Mouse (Mus musculus): ENCODE results near the gene Hpd. TPM values are rescaled to one million over a fixed set of nuclear protein-coding genes. Genes with fewer than 3 reads are reported as not detected.
A peak's percentile ranks its signal among the peaks of the same experiment; 100 is the strongest.

Gene Hpd
- polyA plus RNA-seq (2015; fragmentation: Nextera tagmentation; extraction: Ambion mirVana), result 638 and 713 TPM in 2 replicates

- DNase-seq (peak; percentile 71), ATAC-seq (peak; percentile 53)
- Histone ChIP-seq H3K36me3 (replicated peaks; ENCODE audit: insufficient read depth, low read length) (peaks cover 8% of the 10 kb centered on the region), H3K27ac (ENCODE audit: low read depth) (peak within 1 kb of the TSS; percentile 92), H3K27me3 (ENCODE audit: insufficient read depth, low read length) (no peaks in the 10 kb centered on the region), H3K4me3 (ENCODE audit: low read depth, low read length) (peak within 1 kb of the TSS; percentile 32), H3K9me3 (ENCODE audit: low read length) (no peaks in the 10 kb centered on the region), H3K4me2 (ENCODE audit: low read depth, low read length) (peak within 1 kb of the TSS; percentile 59), H3K4me1 (ENCODE audit: insufficient read depth) (peaks cover 6% of the 10 kb centered on the region), H3K9ac (replicated peaks) (peak within 1 kb of the TSS; percentile 63)
- TF ChIP-seq CTCF (IDR thresholded peaks at IDR 0.05; ENCODE audit: low read depth), result no peak
- WGBS (ENCODE audit: insufficient replicate concordance), result 67% methylated on average over 10 of the region's 10 CpGs
Measured at GRCm38 (mm10) chr5:123182651-123183050, at the start of gene Hpd. Hpd (minus strand) TSS chr5:123182727.

DNA sequence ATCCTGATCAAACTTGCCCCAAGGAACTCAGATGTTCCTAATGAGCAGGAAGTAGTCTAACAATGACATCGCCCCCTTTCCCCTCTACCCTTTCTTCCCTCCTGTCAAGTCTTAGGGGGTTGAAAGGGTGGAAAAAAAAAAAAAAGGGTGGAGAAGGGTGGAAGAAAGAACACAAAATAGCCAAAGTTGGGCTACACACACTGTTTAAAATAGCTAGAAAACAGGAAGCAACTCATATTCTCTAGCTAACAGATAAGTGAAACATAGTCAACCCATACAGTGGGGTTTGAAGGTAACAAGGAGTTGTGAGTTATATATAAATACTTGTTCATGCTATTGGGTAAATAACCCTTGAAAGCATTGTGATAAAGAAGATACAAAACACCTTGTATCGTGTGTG lies 49.7 kb upstream of the Hpd start:
- no peak overlapping the region for H3K4me3 ChIP-seq (ENCODE audit: low read depth, low read length)
- peaks cover 14% of the 10 kb centered on the region for H3K4me1 ChIP-seq (ENCODE audit: insufficient read depth)
- H3K36me3 ChIP-seq (replicated peaks; ENCODE audit: insufficient read depth, low read length), result peaks cover 32% of the 10 kb centered on the region
- H3K27ac ChIP-seq (ENCODE audit: low read depth), result no peak overlapping the region
- H3K27me3 ChIP-seq (ENCODE audit: insufficient read depth, low read length), result no peaks in the 10 kb centered on the region
- no peak overlapping the region for H3K4me2 ChIP-seq (ENCODE audit: low read depth, low read length)
- no peaks in the 10 kb centered on the region for H3K9me3 ChIP-seq (ENCODE audit: low read length)
- 65% methylated on average over 2 of the region's 2 CpGs for WGBS (ENCODE audit: insufficient replicate concordance)
- H3K9ac ChIP-seq (replicated peaks), result no peak overlapping the region
- no peak for ATAC-seq
- no peak for DNase-seq
- TF ChIP-seq CTCF (IDR thresholded peaks at IDR 0.05; ENCODE audit: low read depth) (no peak), EP300 (IDR thresholded peaks at IDR 0.05; ENCODE audit: low read depth) (no peak)

DNA sequence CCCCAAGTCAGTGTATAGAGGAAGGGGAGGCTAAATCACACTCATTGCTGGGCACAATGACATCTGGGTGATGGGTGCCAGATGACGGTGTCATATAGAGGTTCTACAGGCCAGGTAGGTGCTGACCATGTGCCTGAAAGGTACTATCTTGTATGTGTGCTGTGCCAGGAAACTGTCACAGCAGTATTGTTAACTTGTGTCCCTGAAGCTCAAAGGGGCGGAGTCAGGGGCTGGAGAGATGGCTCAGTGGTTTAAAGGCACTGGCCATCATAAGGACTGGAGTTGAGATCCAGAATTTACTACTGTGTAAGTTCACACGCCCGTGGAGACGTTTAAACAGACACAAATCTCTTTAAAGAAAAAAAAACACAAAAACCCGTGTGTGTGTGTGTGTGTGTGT lies 46.8 kb upstream of the Hpd start:
- peak overlapping the region; percentile 90 for H3K4me3 ChIP-seq (ENCODE audit: low read depth, low read length)
- peak overlapping the region; percentile 86 for H3K27ac ChIP-seq (ENCODE audit: low read depth)
- no peaks in the 10 kb centered on the region for H3K27me3 ChIP-seq (ENCODE audit: insufficient read depth, low read length)
- H3K4me2 ChIP-seq (ENCODE audit: low read depth, low read length), result peak overlapping the region; percentile 85
- TF ChIP-seq CTCF (IDR thresholded peaks at IDR 0.05; ENCODE audit: low read depth) (no peak), EP300 (IDR thresholded peaks at IDR 0.05; ENCODE audit: low read depth) (no peak)
- DNase-seq, result peak; percentile 58
- peak overlapping the region; percentile 95 for H3K9ac ChIP-seq (replicated peaks)
- peaks cover 8% of the 10 kb centered on the region; the same call in 1 of the 2 replicates for H3K36me3 ChIP-seq (replicated peaks; ENCODE audit: insufficient read depth, low read length)
- H3K9me3 ChIP-seq (ENCODE audit: low read length), result no peaks in the 10 kb centered on the region
- H3K4me1 ChIP-seq (ENCODE audit: insufficient read depth), result peaks cover 19% of the 10 kb centered on the region
- ATAC-seq, result 0 out of 2 replicates have a peak, but pooled peaks have one; percentile 20
- WGBS (ENCODE audit: insufficient replicate concordance), result 75% methylated on average over 6 of the region's 6 CpGs

DNA sequence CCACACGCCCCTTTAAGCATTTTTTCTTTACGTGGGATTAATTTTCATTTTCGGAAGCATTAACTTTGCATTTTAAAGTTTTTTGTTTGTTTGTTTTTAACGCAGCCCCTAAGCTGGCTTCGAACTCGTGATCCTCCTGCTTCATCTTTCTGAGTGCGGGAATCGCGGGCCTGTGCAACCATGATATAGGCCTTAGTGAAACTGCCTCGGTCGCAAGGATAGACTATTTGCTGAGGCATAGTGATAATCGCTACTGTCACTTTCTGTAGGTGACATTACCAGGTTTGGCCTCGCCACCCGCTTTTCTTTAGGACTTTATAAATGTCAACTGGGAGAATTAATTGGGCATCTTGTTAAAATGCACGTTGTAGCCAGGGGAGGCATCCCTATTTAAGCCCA lies 46.0 kb upstream of the Hpd start:
- H3K4me3 ChIP-seq (ENCODE audit: low read depth, low read length), result peak overlapping the region; percentile 90
- peaks cover 21% of the 10 kb centered on the region for H3K4me1 ChIP-seq (ENCODE audit: insufficient read depth)
- ATAC-seq (no peak), DNase-seq (no peak)
- H3K9me3 ChIP-seq (ENCODE audit: low read length), result no peaks in the 10 kb centered on the region
- H3K27me3 ChIP-seq (ENCODE audit: insufficient read depth, low read length), result no peaks in the 10 kb centered on the region
- H3K9ac ChIP-seq (replicated peaks), result peak overlapping the region; percentile 95
- H3K27ac ChIP-seq (ENCODE audit: low read depth), result peak overlapping the region; percentile 86
- H3K36me3 ChIP-seq (replicated peaks; ENCODE audit: insufficient read depth, low read length), result peaks cover 5% of the 10 kb centered on the region; the same call in 1 of the 2 replicates
- TF ChIP-seq CTCF (IDR thresholded peaks at IDR 0.05; ENCODE audit: low read depth) (no peak), EP300 (IDR thresholded peaks at IDR 0.05; ENCODE audit: low read depth) (no peak)
- WGBS (ENCODE audit: insufficient replicate concordance), result 9% methylated on average over 15 of the region's 15 CpGs
- peak overlapping the region; percentile 85 for H3K4me2 ChIP-seq (ENCODE audit: low read depth, low read length)

DNA sequence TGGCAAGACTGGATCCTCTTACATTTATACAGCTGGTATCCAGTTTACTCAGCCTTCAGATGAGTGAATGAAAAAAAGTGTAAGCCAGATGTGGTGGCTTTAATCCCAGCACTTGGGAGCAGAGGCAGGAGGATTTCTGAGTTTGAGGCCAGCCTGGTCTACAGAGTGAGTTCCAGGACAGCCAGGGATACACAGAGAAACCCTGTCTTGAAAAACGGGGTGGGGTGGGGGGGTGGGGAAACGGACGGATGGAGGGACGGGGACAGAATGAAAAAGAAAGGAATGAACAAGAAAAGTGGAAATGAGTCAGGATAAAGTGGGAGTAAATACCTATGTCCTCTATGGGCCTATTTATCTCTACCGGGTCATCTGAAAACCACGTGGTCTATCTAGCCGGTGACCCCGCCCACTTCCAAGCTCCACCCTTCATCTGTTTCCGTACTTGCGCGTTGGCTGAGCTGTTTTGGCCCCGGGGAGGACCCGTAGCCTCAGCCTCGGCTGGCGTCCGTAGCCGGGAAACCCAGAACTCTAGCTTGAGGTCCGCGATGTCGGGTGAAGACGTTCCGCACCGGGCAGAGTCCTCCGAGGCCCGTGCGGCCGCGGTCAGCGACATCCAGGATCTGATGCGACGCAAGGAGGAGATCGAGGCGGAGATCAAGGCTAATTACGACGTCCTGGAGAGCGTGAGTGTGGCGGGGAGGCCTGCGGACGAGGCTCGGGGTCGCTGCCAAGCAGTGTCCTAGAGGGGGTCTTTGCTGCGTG lies 45.4 kb upstream of the Hpd start:
- Histone ChIP-seq H3K36me3 (replicated peaks; ENCODE audit: insufficient read depth, low read length) (peaks cover 5% of the 10 kb centered on the region; the same call in 1 of the 2 replicates), H3K4me2 (ENCODE audit: low read depth, low read length) (peak overlapping the region; percentile 85), H3K27me3 (ENCODE audit: insufficient read depth, low read length) (no peaks in the 10 kb centered on the region), H3K27ac (ENCODE audit: low read depth) (peak overlapping the region; percentile 86), H3K9ac (replicated peaks) (peak overlapping the region; percentile 95), H3K4me3 (ENCODE audit: low read depth, low read length) (peak overlapping the region; percentile 90), H3K9me3 (ENCODE audit: low read length) (no peaks in the 10 kb centered on the region), H3K4me1 (ENCODE audit: insufficient read depth) (peaks cover 25% of the 10 kb centered on the region)
- WGBS (ENCODE audit: insufficient replicate concordance), result 3% methylated on average over 42 of the region's 42 CpGs
- TF ChIP-seq CTCF (IDR thresholded peaks at IDR 0.05; ENCODE audit: low read depth), result no peak
- peak; percentile 73 for TF ChIP-seq EP300 (IDR thresholded peaks at IDR 0.05; ENCODE audit: low read depth)
- DNase-seq (peak; percentile 96), ATAC-seq (peak; percentile 83)

DNA sequence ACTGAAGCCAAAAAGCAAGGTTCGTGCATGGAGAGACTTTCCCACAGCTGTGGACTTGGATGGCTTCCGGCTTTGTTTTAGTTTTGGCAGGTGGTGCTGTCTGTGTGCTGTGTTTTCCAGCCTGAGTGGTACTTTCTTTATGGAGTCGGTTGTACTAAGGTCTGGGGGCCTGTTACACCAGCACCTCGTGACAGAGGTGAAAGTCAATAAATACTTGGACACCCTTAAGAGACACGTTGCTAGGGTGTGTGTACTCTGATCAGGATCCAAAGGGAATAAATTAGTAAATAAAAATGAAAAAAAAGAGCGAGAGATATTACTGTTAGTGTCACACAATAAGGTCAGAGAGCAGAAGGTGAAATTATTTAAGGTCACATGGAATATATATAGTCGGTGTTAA lies 44.3 kb upstream of the Hpd start:
- DNase-seq (peak; percentile 11), ATAC-seq (no peak)
- peak overlapping the region; percentile 86 for H3K27ac ChIP-seq (ENCODE audit: low read depth)
- WGBS (ENCODE audit: insufficient replicate concordance), result 74% methylated on average over 7 of the region's 7 CpGs
- no peak overlapping the region for H3K4me3 ChIP-seq (ENCODE audit: low read depth, low read length)
- no peak overlapping the region for H3K4me2 ChIP-seq (ENCODE audit: low read depth, low read length)
- no peaks in the 10 kb centered on the region for H3K9me3 ChIP-seq (ENCODE audit: low read length)
- H3K36me3 ChIP-seq (replicated peaks; ENCODE audit: insufficient read depth, low read length), result peaks cover 5% of the 10 kb centered on the region; the same call in 1 of the 2 replicates
- H3K27me3 ChIP-seq (ENCODE audit: insufficient read depth, low read length), result no peaks in the 10 kb centered on the region
- TF ChIP-seq CTCF (IDR thresholded peaks at IDR 0.05; ENCODE audit: low read depth), result no peak
- TF ChIP-seq EP300 (IDR thresholded peaks at IDR 0.05; ENCODE audit: low read depth), result no peak
- H3K4me1 ChIP-seq (ENCODE audit: insufficient read depth), result peaks cover 33% of the 10 kb centered on the region
- no peak overlapping the region for H3K9ac ChIP-seq (replicated peaks)
